Mouse (Mus musculus): ENCODE data around the gene Bicral.

DNA sequence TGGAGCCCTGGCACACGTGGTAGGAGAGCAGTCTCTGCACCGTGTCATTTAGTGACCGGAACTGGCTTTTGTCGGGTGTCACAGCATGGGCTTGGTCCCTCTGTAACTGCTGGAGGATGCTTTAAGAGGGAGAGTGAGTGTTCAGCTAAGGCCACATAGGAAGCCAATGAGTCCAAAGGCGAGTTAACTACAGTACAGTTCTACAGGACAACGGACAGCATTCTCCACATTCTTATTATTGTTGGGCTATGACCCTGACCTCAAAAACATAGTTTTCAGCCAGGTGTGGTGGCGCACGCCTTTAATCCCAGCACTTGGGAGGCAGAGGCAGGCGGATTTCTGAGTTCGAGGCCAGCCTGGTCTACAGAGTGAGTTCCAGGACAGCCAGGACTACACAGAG is 49.9 kb downstream of the Bicral start:
- TF ChIP-seq CTCF (conservative IDR thresholded peaks at IDR 0.05; ENCODE audit: low read length): no peak
- no peak for TF ChIP-seq POU5F1 (IDR thresholded peaks at IDR 0.05; ENCODE audit: borderline replicate concordance, low read length)
